Comparison of ENCODE assay signal across 9 mouse cellular contexts in genomic region chr3:50443942-50444341, GRCm38 (mm10). TPM values are rescaled to one million over a fixed set of nuclear protein-coding genes. Genes with fewer than 3 reads are reported as not detected.
A peak's percentile ranks its signal among the peaks of the same experiment; 100 is the strongest.
DNase-seq lines count a peak whose midpoint lies in the region; ATAC-seq and TF ChIP-seq lines count a peak whose summit lies in the region.
"Had no signal": no experiment of that assay in that cellular context is flagged by ENCODE, and none has a peak within 500 bp of the region (broad histone marks: within the 10 kb centered on the region; RNA-seq: fewer than 3 reads in every experiment).

No protein-coding gene starts in this region.

- H3K9me3 ChIP-seq in midbrain, embryonic 16.5 days (replicated peaks; ENCODE audit: control insufficient read depth, low read length, poor library complexity, severe bottlenecking): no peaks in the 10 kb centered on the region

- H3K27ac ChIP-seq in kidney, adult 2 months (ENCODE audit: insufficient read depth, low read depth, low read length): no peak overlapping the region
- no peak overlapping the region for H3K27ac ChIP-seq in brown adipose tissue, adult 24 weeks (replicated peaks; ENCODE audit: low read depth, low read length)
- H3K27ac ChIP-seq in midbrain, embryonic 16.5 days (ENCODE audit: low read length): no peak overlapping the region

- 0 out of 2 replicates have a peak overlapping the region, but pooled peaks have one; percentile 9 for H3K4me3 ChIP-seq in kidney, adult 2 months (ENCODE audit: insufficient read depth, low read depth, low read length)
- peak overlapping the region; percentile 23; the same call in 1 of the 2 replicates for H3K4me3 ChIP-seq in brown adipose tissue, adult 24 weeks (ENCODE audit: insufficient read depth, low read depth, low read length)
- H3K4me3 ChIP-seq in midbrain, embryonic 16.5 days (ENCODE audit: low read depth, low read length): peak overlapping the region; percentile 33

- WGBS in kidney, adult 2 months: 10% methylated on average over 9 of the region's 9 CpGs
- WGBS in midbrain, embryonic 16.5 days: 8% methylated on average over 9 of the region's 9 CpGs

- no peak for TF ChIP-seq POLR2A in kidney, adult 2 months (IDR thresholded peaks at IDR 0.05; ENCODE audit: low read depth, low read length)

- no peak overlapping the region for H3K9ac ChIP-seq in midbrain, embryonic 16.5 days (ENCODE audit: low read depth, low read length)

- H3K4me2 ChIP-seq in midbrain, embryonic 16.5 days (ENCODE audit: low read length): peak overlapping the region; percentile 70

- no peaks in the 10 kb centered on the region for H3K36me3 ChIP-seq in kidney, adult 2 months (ENCODE audit: control insufficient read depth, insufficient read depth, low read length)
- H3K36me3 ChIP-seq in midbrain, embryonic 16.5 days (ENCODE audit: control insufficient read depth, insufficient read depth, low read length): no peaks in the 10 kb centered on the region

- no peaks in the 10 kb centered on the region for H3K27me3 ChIP-seq in kidney, adult 2 months (replicated peaks; ENCODE audit: control insufficient read depth, insufficient read depth, low read length)
- no peaks in the 10 kb centered on the region for H3K27me3 ChIP-seq in midbrain, embryonic 16.5 days (ENCODE audit: control insufficient read depth, insufficient read depth, low read depth, low read length)

- no peaks in the 10 kb centered on the region for H3K4me1 ChIP-seq in kidney, adult 2 months (ENCODE audit: control insufficient read depth, insufficient read depth, low read length)
- H3K4me1 ChIP-seq in brown adipose tissue, adult 24 weeks (ENCODE audit: control insufficient read depth, insufficient read depth, insufficient read length, low read length): no peaks in the 10 kb centered on the region
- H3K4me1 ChIP-seq in midbrain, embryonic 16.5 days (ENCODE audit: control insufficient read depth, insufficient read depth, low read length): peaks cover 12% of the 10 kb centered on the region

- no peak for DNase-seq in kidney, adult 2 months
- DNase-seq in kidney, postnatal 25 days: no peak
- DNase-seq in induced T-regulatory cell, adult 2 months (ENCODE audit: low read depth): peak; percentile 10
- DNase-seq in adrenal gland, postnatal 10 days: no peak
- DNase-seq in spleen, postnatal 10 days (ENCODE audit: low spot score in 2 of 2): no peak
- DNase-seq in ovary, postnatal 36 days (ENCODE audit: low spot score): no peak

- no peak for TF ChIP-seq CTCF in kidney, adult 2 months (conservative IDR thresholded peaks at IDR 0.05; ENCODE audit: insufficient read depth, insufficient read length, low read depth, low read length)

- peak; percentile 43; the same call in 1 of the 2 replicates for ATAC-seq in midbrain, embryonic 16.5 days

RNA-seq across cellular contexts. Expression of gene Slc7a11, which starts 0.5 kb away (rescaled TPM):
- 0.03 and 0.23 TPM in 2 replicates for polyA plus RNA-seq in kidney, adult 2 months (2012; rRNA removed)
- not detected in 2 replicates for polyA plus RNA-seq in brown adipose tissue, adult 24 weeks (2012; ENCODE audit: insufficient read depth, insufficient read length, missing spikeins)
- 2.1 and 2.7 TPM in 2 replicates for polyA plus RNA-seq in midbrain, embryonic 16.5 days (2015; fragmentation: Nextera tagmentation; extraction: Ambion mirVana)
- under 1 TPM; 0.33 to 0.66 TPM for total RNA-seq in adrenal gland, postnatal 10 days (2021)
- polyA plus RNA-seq: liver, adult 2 months had no signal
